Mouse (Mus musculus): ENCODE measurements around the gene Zfhx3. TPM values are rescaled to one million over a fixed set of nuclear protein-coding genes. Genes with fewer than 3 reads are reported as not detected.

Zfhx3 gene
- total RNA-seq, 1 experiment from 2014 or later, result 2.3 TPM

DNA sequence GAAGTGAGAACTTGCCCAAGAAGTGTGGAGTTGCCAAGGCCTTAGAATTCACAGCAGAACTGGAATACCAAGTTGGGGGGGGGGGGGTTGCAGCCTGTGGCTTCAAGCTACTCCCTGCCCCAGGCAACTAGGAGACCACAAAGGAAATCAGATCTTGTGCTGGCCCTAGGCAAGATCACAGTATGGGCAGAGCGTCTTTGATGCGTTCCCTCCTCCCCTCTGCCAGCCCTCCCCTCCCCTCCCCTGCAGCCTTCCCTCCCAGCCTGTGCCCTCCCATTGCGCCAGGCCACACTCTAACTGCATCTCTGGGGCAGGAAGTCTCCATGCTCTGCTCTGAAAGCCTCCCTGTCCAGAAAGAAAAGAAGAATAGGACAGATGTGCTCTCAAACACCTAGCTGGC, 691.8 kb downstream of the Zfhx3 start:
- no peak for ATAC-seq (replicated peaks; ENCODE audit: insufficient number of reproducible peaks, low FRiP score, low TSS enrichment, poor library complexity, severe bottlenecking)

- no peak for ATAC-seq (replicated peaks; ENCODE audit: insufficient number of reproducible peaks, low FRiP score, low TSS enrichment, poor library complexity, severe bottlenecking)
These were observed 695.4 kb downstream of the Zfhx3 start for GRCm38 (mm10) chr8:108637887-108638286.

DNA sequence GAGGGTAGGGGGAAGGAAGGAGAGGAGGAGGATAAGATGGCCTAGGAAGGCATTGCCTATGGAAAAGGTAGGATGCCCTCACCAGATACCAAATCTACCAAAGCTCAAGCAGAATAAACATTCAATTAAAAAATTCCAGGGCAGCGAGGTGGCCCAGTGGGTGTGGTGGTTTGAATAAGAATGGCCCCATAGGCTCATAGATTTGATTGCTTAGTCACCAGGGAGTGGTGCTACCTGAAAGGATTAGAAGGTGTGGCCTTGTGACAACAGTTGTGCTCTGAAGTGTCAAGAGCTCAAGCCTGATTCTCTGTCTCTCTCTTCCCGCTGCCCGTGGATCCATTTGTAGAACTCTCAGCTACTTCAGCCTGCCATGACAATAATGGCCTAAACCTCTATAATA, 703.2 kb downstream of the Zfhx3 start:
- ATAC-seq (replicated peaks; ENCODE audit: insufficient number of reproducible peaks, low FRiP score, low TSS enrichment, poor library complexity, severe bottlenecking), result no peak

DNA sequence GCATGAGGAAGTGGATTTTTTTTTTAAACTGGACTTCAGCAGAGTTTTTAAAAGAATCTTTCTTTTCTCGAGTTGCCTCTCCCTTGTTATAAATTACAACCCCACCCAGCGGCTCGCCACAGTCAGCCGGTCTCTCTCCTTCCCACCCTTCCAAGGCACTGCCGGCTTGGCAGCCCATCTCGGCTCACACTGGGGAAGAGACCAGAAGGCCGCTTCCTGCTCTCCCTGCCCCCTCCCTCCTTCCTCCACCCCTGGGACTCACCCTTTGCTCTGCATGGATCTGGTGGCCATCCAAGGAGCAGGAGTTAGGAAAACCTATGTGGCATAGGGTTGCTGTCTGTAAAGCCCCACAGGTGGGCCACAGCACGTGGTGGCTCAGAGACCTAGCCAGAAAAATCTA, 705.1 kb downstream of the Zfhx3 start:
- no peak for ATAC-seq (replicated peaks; ENCODE audit: insufficient number of reproducible peaks, low FRiP score, low TSS enrichment, poor library complexity, severe bottlenecking)

- no peak for ATAC-seq (replicated peaks; ENCODE audit: insufficient number of reproducible peaks, low FRiP score, low TSS enrichment, poor library complexity, severe bottlenecking)
These were observed 706.5 kb downstream of the Zfhx3 start for GRCm38 (mm10) chr8:108648993-108649392.

GRCm38 (mm10) chr8:108650837-108651236, 708.4 kb downstream of the Zfhx3 start:
- no peak for ATAC-seq (replicated peaks; ENCODE audit: insufficient number of reproducible peaks, low FRiP score, low TSS enrichment, poor library complexity, severe bottlenecking)

DNA sequence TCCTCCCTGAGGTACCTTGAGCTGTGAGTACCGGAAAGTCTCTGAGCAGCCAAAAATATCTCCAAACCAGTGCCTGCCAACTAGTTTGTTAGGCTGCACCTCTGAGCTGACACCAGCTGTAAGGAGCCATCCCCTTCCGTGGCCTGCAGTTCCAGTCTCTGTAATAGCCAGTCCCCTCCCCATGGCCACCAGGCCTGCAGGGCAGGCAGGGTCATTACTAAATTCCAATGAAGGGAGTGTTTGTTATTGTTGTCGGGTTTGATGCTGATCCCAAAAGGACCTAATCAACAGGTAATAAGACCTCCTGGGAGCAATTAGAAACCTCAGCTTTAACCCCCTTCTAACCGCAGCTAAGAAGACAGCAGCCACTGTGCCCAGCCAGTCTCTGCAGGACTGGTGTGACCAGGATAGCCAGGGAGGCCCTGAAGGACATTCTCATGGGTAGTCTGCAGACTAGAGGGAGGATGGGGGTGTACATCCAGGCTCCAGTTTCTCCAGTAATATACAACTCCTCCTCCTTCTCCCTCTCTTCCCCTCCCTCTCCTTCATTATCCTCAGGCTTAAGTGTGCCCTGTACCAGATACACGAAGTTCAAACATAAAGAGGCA, 719.1 kb downstream of the Zfhx3 start:
- ATAC-seq (replicated peaks; ENCODE audit: insufficient number of reproducible peaks, low FRiP score, low TSS enrichment, poor library complexity, severe bottlenecking), result no peak

DNA sequence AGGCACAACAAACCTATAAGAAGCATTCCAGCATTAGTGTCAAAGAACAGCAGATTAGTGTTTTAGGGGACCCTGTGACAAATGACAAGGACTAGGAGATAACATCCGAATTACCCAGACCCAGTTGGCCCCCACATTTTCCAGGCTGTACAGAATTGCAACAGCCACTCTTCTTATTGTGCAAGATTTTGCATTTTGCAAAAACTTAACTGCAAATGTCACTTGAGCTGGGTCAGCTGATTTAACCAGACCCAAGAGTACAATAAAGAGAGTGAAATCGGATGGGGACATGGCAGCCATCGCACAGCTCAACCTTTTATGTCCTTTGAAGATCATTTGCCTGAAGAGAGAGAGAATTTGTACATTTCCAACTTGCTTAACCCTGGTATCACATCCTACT, 720.3 kb downstream of the Zfhx3 start:
- 0 out of 2 replicates have a peak, but pooled peaks have one; percentile 27 for ATAC-seq (replicated peaks; ENCODE audit: insufficient number of reproducible peaks, low FRiP score, low TSS enrichment, poor library complexity, severe bottlenecking)

DNA sequence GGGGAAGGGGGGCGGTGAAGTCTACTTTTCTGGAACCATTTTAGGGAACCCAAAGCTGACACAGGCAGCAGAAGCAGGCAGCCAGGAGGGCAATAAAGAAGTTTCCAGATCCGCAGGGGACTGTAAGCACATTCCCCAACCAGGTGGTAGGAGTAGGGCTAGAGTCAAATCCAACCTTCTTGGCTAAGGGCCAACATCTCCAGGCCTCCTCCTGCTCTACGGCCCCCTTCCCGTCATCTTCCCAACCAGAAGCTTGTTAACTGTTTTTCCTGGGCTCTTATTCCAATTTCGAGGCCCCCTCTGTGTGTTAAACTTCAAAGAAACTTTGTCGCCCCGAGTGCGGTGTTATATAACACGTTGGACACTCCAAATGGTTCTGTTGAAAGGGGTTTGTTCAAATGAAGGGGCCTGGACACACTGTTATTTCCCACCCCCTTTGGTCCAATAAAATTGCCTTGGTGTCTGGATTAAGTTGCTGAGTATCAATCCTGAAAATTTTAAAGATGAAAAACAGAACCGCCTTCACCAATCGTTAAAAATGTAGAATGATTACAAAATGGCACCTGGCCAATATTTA, 729.6 kb downstream of the Zfhx3 start:
- ATAC-seq (replicated peaks; ENCODE audit: insufficient number of reproducible peaks, low FRiP score, low TSS enrichment, poor library complexity, severe bottlenecking), result no peak

DNA sequence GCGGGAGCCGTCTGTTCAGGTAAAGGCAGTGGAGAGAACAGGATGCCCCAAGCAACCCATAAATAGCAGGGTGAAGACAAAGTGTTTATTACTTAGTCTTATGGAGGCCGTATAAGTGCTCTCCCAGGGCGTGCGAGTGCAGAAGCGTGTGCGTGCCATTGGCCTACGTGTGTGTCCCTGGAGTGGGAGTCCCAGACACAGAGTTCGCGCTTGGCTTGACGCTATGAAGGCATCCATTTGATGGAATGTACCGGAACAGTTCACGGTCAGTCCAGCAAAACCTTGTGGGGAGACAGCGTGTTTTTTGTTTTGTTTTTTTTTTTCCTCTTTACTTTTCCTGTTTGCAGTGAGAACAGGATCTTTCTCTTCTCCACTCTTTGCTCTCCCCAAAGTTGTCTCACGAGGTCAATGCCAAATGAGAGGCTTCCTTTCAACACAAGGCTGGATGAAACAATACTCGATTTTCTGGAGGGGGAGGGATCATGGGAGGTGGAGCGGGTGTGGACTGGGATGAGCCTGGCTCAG, 732.6 kb downstream of the Zfhx3 start:
- no peak for ATAC-seq (replicated peaks; ENCODE audit: insufficient number of reproducible peaks, low FRiP score, low TSS enrichment, poor library complexity, severe bottlenecking)

DNA sequence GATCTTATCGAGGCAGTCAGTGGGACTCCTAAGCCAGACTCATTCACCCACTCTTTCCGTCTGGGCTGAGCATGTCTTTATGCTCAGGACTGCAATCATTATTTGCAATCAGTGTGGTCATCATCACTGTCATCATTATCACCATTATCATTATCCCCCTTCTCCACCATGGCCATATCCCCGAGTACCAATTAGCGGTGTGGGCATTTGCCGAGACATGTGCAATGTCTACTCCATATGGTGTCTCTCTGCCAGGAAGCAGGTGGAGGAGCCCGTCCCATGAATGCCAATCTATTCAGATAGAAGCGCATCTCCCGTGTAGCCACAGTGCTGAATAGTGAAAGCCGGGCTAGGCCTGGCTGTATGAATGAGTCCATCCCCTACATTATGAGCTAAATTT, 747.2 kb downstream of the Zfhx3 start:
- no peak for ATAC-seq (replicated peaks; ENCODE audit: insufficient number of reproducible peaks, low FRiP score, low TSS enrichment, poor library complexity, severe bottlenecking)

GRCm38 (mm10) chr8:108690576-108691455, 748.4 kb downstream of the Zfhx3 start:
- no peak for ATAC-seq (replicated peaks; ENCODE audit: insufficient number of reproducible peaks, low FRiP score, low TSS enrichment, poor library complexity, severe bottlenecking)

DNA sequence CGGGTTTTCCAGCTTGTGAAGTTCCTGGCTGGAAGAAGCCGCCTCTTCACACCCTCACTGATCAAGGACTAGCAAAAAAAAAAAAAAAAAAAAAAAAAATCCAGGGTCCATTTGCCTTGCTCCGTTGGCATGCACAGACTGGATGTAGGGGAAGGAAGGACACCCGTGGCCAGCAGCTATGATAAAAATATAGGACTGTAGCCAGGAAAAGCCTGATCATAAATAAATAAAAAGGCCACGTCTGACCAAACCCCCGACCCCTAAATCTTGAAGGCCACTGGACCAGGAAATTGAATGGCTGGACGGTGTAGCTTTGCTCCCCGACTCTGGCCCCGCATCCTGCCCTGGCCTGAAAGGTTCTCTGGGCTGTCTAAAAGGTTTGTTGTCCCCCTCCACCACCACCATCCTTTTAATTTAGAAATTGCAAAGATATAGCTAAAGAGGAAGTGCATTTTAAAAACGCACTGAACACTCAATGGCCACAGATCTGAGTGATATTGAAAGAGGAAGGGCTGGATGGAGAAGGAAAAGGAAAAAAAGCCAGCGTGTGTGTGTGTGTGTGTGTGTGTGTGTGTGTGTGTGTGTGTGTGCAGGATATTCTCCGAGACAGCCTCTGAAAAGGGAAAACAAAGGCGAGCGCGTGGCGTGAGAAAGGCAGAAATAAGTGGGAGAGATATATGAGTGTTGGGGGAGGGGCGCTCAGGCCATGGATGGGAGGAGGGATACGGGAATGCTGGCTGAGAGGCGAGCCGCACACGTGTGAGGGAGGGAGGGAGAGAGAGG, 749.2 kb downstream of the Zfhx3 start:
- peak; percentile 70 for ATAC-seq (replicated peaks; ENCODE audit: insufficient number of reproducible peaks, low FRiP score, low TSS enrichment, poor library complexity, severe bottlenecking)

GRCm38 (mm10) chr8:108692239-108692627, 749.8 kb downstream of the Zfhx3 start:
- no peak for ATAC-seq (replicated peaks; ENCODE audit: insufficient number of reproducible peaks, low FRiP score, low TSS enrichment, poor library complexity, severe bottlenecking)

DNA sequence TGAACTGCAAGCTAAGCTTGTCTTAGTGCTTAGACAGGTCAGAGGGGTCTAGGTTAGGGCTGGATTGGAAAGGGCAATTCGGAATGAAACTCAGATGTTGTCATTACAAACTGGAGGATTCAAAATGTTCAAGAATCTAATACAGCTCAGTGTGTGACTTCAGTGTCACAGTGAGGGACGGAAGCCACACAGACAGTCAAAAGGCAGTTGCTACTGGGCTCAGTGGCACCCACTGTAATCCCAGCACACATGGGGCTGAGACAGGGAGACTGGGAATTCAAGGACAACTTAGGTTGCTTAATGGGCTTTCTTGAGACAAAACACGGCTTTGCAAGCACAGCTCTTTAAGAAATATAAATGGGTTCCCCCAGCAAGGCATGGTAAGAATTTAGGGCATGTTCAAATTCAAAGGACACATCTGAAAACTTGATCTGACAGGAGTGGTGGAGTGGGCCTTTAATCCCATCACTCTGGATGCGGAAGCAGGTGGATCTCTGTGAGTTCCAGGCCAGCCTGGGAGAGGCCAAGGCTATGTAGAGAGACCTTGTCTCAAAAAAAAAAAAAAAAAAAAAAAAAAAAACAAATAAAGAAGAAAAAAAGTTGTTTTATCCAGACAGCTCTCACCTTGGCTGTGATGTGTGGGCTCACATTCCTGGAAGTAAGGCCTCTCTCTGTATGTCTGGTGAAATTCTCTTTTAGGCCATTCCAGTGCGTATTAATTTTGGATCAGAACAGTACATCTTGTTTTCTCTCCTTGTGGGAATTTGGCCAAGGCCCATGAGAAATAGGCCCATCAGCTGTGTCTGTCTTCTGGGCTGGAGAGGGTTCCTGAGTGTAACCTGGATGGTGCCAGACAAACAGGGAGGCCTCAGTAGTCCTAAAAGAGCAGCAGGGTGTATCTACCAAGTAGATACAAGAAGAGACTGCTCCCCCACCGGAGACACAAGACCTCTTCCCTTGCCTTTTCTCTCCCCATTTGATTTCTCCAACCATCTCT, 750.5 kb downstream of the Zfhx3 start:
- ATAC-seq (replicated peaks; ENCODE audit: insufficient number of reproducible peaks, low FRiP score, low TSS enrichment, poor library complexity, severe bottlenecking), result no peak

DNA sequence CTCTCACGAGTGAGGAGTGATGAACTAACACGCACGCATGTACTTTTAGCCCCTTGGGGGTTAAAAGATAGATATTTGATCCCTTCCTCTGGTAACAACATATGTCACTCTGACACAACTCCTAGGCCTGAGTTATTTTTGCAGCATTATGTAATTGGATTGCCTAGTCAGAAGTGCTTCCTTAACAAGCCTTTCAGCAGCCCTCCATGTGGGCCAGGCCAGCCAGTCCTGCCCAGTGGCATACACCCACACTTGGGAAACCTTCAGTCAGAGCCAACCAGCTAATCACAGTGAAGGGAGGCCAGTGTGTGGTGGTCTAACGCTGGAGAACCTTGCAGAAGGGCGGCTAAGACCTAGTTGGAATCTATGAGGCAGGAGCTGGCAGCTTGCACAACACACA, 751.4 kb downstream of the Zfhx3 start:
- peak; percentile 54; the same call in 1 of the 2 replicates for ATAC-seq (replicated peaks; ENCODE audit: insufficient number of reproducible peaks, low FRiP score, low TSS enrichment, poor library complexity, severe bottlenecking)

GRCm38 (mm10) chr8:108694516-108694915, 752.1 kb downstream of the Zfhx3 start:
- no peak for ATAC-seq (replicated peaks; ENCODE audit: insufficient number of reproducible peaks, low FRiP score, low TSS enrichment, poor library complexity, severe bottlenecking)

Measured in monocyte, adult 5-6 weeks (primary cell).